Mouse (Mus musculus): ENCODE results near the gene Golga7b.

Golga7b gene

GRCm38 (mm10) chr19:42247519-42247918 is at the start of gene Golga7b:
TSS of gene Golga7b (plus strand) at chr19:42247574.
- no peak for DNase-seq (ENCODE audit: low spot score)

GRCm38 (mm10) chr19:42198026-42198425 is 49.3 kb upstream of the Golga7b start:
- peak; percentile 18 for DNase-seq (ENCODE audit: low spot score)

- DNase-seq (ENCODE audit: low spot score): no peak
Observed at GRCm38 (mm10) chr19:42201696-42202381, 45.5 kb upstream of the Golga7b start, which contains the start of gene Sfrp5. TSS of gene Sfrp5 (minus strand) at chr19:42202252.

GRCm38 (mm10) chr19:42202467-42202866 is 44.9 kb upstream of the Golga7b start:
- DNase-seq (ENCODE audit: low spot score): no peak

GRCm38 (mm10) chr19:42204306-42204705 is 43.1 kb upstream of the Golga7b start:
- DNase-seq (ENCODE audit: low spot score): no peak

- DNase-seq (ENCODE audit: low spot score): no peak
Observed at GRCm38 (mm10) chr19:42205201-42205600, 42.2 kb upstream of the Golga7b start.

- DNase-seq (ENCODE audit: low spot score): no peak
Observed at GRCm38 (mm10) chr19:42209485-42209884, 37.9 kb upstream of the Golga7b start.

GRCm38 (mm10) chr19:42209976-42210375 is 37.4 kb upstream of the Golga7b start:
- DNase-seq (ENCODE audit: low spot score): no peak

- no peak for DNase-seq (ENCODE audit: low spot score)
Observed at GRCm38 (mm10) chr19:42211936-42212335, 35.4 kb upstream of the Golga7b start.

- no peak for DNase-seq (ENCODE audit: low spot score)
Observed at GRCm38 (mm10) chr19:42214601-42215000, 32.8 kb upstream of the Golga7b start.

GRCm38 (mm10) chr19:42216699-42217373 is 30.5 kb upstream of the Golga7b start:
- DNase-seq (ENCODE audit: low spot score): no peak

GRCm38 (mm10) chr19:42217374-42217763 is 30.0 kb upstream of the Golga7b start:
- no peak for DNase-seq (ENCODE audit: low spot score)

GRCm38 (mm10) chr19:42226451-42226850 is 20.9 kb upstream of the Golga7b start:
- DNase-seq (ENCODE audit: low spot score): no peak

- DNase-seq (ENCODE audit: low spot score): no peak
Observed at GRCm38 (mm10) chr19:42229499-42230287, 17.7 kb upstream of the Golga7b start.

GRCm38 (mm10) chr19:42230288-42230568 is 17.1 kb upstream of the Golga7b start:
- DNase-seq (ENCODE audit: low spot score): no peak

GRCm38 (mm10) chr19:42230986-42231385 is 16.4 kb upstream of the Golga7b start:
- no peak for DNase-seq (ENCODE audit: low spot score)

GRCm38 (mm10) chr19:42237602-42238340 is 9.6 kb upstream of the Golga7b start:
- no peak for DNase-seq (ENCODE audit: low spot score)

GRCm38 (mm10) chr19:42238341-42238715 is 9.0 kb upstream of the Golga7b start:
- DNase-seq (ENCODE audit: low spot score): no peak

GRCm38 (mm10) chr19:42240881-42241280 is 6.5 kb upstream of the Golga7b start:
- DNase-seq (ENCODE audit: low spot score): no peak

GRCm38 (mm10) chr19:42243401-42243800 is 4.0 kb upstream of the Golga7b start:
- DNase-seq (ENCODE audit: low spot score): no peak

GRCm38 (mm10) chr19:42246626-42247025 is 748 bp upstream of the Golga7b start:
- no peak for DNase-seq (ENCODE audit: low spot score)
